Mouse (Mus musculus) embryonic facial prominence, embryonic 13.5 days (tissue): Measurements from ENCODE around the gene Panx1. TPM values are rescaled to one million over a fixed set of nuclear protein-coding genes. Genes with fewer than 3 reads are reported as not detected.

Source experiments
- ATAC-seq: fragments of 200-750 bp; cut with Nextera tagmentation; 2 replicates; pipeline ENCODE4 v1.8.0; 2017; ENCODE audit warnings: low read depth; ENCODE audit not compliant: insufficient number of reproducible peaks, insufficient read depth, low FRiP score, low TSS enrichment
- H3K27ac ChIP-seq: fragments of 300-500 bp; sonication (generic); 2 replicates; pipeline ENCODE4 v1.5.1; 2015; ENCODE audit warnings: moderate library complexity, mild to moderate bottlenecking, inconsistent platforms
- H3K27me3 ChIP-seq: fragments of 300-500 bp; sonication (generic); 2 replicates; pipeline ENCODE4 v1.6.1; 2015; ENCODE audit warnings: mild to moderate bottlenecking, inconsistent platforms
- H3K36me3 ChIP-seq: fragments of 300-500 bp; sonication (generic); 2 replicates; pipeline ENCODE4 v1.6.1; 2015; ENCODE audit warnings: mild to moderate bottlenecking, inconsistent platforms
- H3K4me1 ChIP-seq: fragments of 300-500 bp; sonication (generic); 2 replicates; pipeline ENCODE4 v1.6.1; 2015; ENCODE audit warnings: inconsistent platforms
- H3K4me2 ChIP-seq: fragments of 300-500 bp; sonication (generic); 2 replicates; pipeline ENCODE4 v1.6.1; 2015; ENCODE audit warnings: moderate library complexity, mild to moderate bottlenecking, inconsistent platforms
- H3K4me3 ChIP-seq: fragments of 300-500 bp; sonication (generic); 2 replicates; pipeline ENCODE4 v1.5.1; 2015; ENCODE audit warnings: mild to moderate bottlenecking, inconsistent platforms
- H3K9ac ChIP-seq: fragments of 300-500 bp; sonication (generic); 2 replicates; pipeline ENCODE4 v1.6.1; 2015; ENCODE audit warnings: mild to moderate bottlenecking, inconsistent platforms
- H3K9me3 ChIP-seq: fragments of 300-500 bp; sonication (generic); 2 replicates; pipeline ENCODE4 v1.6.1; 2016; ENCODE audit warnings: inconsistent platforms
- WGBS: fragments of 180-500 bp; shearing (Covaris S2); methylation state at CpG from one replicate; pipeline ENCODE4 v1.1.7; 2015; ENCODE audit warnings: mixed read lengths; 5-methylcytosine and 5-hydroxymethylcytosine counted together
- polyA plus RNA-seq: library from polyadenylated mRNA; unstranded; fragments of >200 nt; fragmentation: Nextera tagmentation; extraction: Ambion mirVana; gene quantifications from 2 replicates; pipeline ENCODE4 v1.2.1, GENCODE M21; 2015

Gene Panx1
- polyA plus RNA-seq, 1 experiment from 2014 or later: 52.7 TPM

DNA sequence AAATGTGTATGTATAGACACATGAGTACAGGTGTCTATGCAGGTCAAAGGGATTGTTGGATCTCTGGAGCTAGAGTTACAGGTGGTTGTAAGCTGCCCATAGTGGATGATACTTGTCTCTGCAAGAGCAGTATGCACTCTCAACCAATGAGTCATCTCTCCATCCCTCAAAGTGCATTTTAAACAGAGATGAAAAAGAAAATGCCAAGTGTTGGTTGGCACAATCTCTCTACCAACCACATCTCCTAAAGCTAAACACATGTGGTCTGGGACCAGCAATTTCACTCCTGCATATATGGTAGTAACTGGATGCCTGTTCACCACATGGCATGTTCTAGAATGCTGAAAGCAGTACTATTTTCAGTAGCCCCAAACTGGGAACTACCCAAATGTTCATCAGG is 79.9 kb downstream of the Panx1 start:
- ATAC-seq: no peak

DNA sequence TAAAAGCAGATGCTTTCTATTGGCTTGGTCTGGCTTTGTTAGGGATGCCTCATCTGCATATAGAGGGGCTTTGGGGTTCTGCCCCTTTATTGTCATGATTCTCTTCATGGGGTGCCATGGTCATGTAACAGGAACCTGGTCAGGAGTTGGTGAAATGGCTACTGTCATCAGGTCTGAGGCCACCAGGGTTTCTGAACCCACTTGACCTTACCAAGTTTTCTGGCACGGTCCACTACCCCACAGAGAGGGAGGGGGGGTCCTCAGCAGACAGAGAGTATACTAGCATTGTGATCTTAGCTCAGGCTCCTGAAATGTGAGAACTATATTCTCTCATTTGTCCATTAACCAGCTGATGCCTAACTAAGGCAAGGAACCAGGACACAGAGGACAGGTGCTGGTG is 82.5 kb downstream of the Panx1 start:
- H3K4me1 ChIP-seq: no peaks in the 10 kb centered on the region
- WGBS: 81% methylated on average over 1 of the region's 1 CpGs
- no peak overlapping the region for H3K9ac ChIP-seq
- H3K36me3 ChIP-seq: no peaks in the 10 kb centered on the region
- H3K4me2 ChIP-seq: no peak overlapping the region
- no peaks in the 10 kb centered on the region for H3K27me3 ChIP-seq
- no peak overlapping the region for H3K27ac ChIP-seq
- ATAC-seq: no peak
- no peaks in the 10 kb centered on the region for H3K9me3 ChIP-seq
- no peak overlapping the region for H3K4me3 ChIP-seq

More for the DNA sequence above, 79.9 kb downstream of the Panx1 start:
- Histone ChIP-seq H3K27me3 (no peaks in the 10 kb centered on the region), H3K36me3 (no peaks in the 10 kb centered on the region), H3K4me1 (no peaks in the 10 kb centered on the region), H3K9ac (no peak overlapping the region), H3K4me3 (no peak overlapping the region), H3K9me3 (no peaks in the 10 kb centered on the region), H3K27ac (no peak overlapping the region), H3K4me2 (no peak overlapping the region)

DNA sequence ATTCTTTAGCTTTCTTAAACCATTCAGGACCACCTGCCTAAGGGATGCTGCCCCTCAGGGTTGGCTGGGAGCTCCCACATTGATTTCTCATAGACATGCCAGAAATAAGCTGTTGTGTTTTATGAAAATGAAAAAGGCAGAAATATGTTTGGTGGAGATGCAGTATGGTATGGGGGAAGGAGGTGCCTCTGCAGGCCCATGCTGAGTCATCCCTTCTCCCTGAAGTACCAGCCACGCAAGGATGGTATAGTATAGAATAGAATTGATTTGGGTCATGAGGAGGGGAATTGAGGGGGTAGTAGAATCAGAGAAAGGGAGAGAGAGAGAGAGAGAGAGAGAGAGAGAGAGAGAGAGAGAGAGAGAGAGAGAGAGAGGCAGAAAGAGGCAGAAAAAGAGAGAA is 90.6 kb downstream of the Panx1 start:
- Histone ChIP-seq H3K4me1 (no peaks in the 10 kb centered on the region), H3K27me3 (no peaks in the 10 kb centered on the region), H3K9ac (no peak overlapping the region), H3K4me3 (no peak overlapping the region), H3K9me3 (no peaks in the 10 kb centered on the region), H3K36me3 (no peaks in the 10 kb centered on the region), H3K4me2 (no peak overlapping the region), H3K27ac (no peak overlapping the region)
- no peak for ATAC-seq
- 80% methylated on average over 1 of the region's 1 CpGs for WGBS

Other genes starting within 250 kb of the Panx1 start
- 0.19 and 0.27 TPM in 2 replicates for gene Gpr83, start 185.3 kb downstream of the Panx1 start, polyA plus RNA-seq
- gene Izumo1r, start 141.5 kb downstream of the Panx1 start, polyA plus RNA-seq: 0.44 TPM in 1 of 2 replicates, not detected in the other
- 0.06 TPM in 1 of 2 replicates, not detected in the other for gene Hephl1, start 66.6 kb upstream of the Panx1 start, polyA plus RNA-seq
- gene Vstm5, start 193.6 kb upstream of the Panx1 start, polyA plus RNA-seq: 4.2 and 4.3 TPM in 2 replicates
- gene Med17, start 234.5 kb upstream of the Panx1 start, polyA plus RNA-seq: 31.6 and 33.2 TPM in 2 replicates